Mouse (Mus musculus): ENCODE measurements around the gene Ank3.

- TF ChIP-seq CTCF (IDR thresholded peaks at IDR 0.05; ENCODE audit: low read depth) (no peak), EP300 (IDR thresholded peaks at IDR 0.05; ENCODE audit: low read depth) (no peak)
These were observed 13.9 kb upstream of the Ank3 start for GRCm38 (mm10) chr10:69384640-69385039.
